Mouse (Mus musculus): ENCODE data around the gene Pla2g16.

Pla2g16 gene

DNA sequence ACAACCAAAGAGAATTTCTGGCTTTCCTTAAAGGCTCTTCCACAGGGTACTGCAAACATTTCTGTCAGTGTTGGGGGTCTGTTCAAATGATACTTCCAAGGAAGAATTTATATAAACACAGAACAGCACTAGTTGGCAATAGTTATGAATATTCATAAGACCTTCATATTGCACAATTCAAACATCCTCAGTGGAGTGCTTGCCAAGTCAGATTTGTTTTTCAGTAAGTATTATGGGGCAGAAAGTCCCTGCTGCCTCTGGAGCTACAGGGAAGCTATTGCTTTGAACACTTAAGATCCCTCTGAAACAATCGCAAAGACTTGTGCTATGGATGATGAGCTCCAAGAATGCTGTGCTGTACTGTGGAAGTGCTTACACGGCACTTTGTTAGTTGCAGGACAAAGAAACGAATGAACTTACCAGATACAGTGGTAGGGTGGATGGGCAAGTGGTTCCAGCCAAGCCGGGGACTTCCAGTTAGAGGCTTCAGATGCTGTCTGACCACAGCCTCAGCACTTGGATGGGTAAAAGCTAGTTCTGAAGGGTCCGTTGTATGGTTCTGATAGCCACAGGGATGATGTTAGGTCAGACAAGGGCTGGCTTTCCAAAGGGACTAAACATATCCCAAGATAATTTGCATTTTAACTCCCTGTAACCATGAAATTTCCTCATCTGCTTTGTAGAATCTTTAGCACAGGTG is 59.1 kb downstream of the Pla2g16 start:
- DNase-seq: no peak

DNA sequence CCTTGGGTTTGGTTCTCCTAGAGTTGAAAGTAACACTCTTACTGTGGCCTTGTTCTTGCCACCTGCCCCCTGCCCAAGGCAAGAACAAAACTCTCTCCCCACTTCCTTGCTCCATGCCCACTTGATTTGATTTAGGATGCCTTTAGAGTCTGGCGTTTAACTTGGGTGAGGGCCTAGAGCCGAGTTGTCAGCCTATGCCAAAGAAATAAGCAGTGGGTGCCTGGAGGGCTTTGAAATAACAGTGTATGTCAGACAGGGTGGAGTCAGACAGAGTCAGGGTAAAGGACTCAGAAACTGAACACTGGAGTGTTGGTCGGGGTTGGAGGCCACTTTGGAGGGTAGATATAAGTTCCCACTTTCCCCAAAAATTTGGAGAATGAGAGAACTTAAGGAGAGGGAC is 59.8 kb downstream of the Pla2g16 start:
- no peak for DNase-seq

DNA sequence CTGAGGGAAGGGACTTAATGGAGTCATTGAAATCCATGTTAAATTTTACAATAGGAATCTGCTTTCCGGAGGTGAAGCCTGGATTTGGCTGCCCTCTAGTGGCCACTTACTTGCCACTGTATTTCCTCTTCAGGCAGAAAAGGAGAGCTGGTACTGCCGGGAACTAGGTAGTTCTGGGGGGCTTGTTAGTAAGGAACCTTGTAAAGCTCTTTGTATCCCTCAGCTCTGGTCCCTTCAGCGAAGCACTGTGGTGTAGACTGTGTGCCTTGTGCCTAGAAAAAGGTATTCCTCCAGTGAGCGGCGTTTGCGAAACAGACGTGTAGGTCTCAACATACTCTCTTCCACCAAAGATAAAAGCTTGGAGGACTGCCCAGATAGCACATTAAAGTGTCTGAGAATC is 60.4 kb downstream of the Pla2g16 start:
- DNase-seq: peak; percentile 68

DNA sequence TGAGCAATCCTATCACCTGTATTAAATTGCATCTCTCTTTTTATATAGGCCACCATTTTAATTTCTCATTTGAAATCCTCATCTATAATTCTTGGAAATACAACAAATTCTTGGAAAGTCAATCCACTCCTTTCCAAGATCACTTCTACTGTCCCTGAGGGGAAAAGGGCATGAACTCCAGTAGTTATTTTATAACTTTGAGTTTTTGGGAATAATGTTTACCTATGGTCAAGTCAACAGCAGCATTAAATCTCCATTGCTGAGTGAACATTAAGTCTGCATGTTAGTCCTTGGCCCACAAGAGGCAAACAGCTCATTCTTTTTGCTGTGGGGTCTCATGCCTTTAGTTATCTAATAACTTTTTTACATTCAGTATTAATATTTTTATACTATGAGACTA is 75.8 kb downstream of the Pla2g16 start:
- DNase-seq: no peak

DNA sequence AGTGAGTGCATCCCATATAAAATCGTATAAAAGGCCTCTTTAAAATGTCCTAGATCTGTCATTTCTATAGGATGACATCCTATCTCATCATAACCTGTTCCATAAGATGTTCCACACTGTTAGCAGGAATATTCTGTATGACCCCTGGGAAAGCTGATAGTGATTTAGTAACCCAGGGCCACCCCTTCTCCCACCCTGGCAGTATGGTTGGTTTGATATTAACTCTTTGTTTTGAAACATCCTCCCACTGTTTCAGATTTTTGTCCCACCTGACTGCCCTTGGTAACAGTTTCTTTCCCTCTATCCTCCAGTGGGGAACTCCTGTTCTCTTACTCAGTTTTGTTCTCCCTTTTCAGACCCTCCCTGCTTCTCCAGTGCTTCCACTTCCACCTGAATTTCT is 76.5 kb downstream of the Pla2g16 start:
- DNase-seq: no peak
